Mouse (Mus musculus) MEL (cell line): ENCODE results near the gene Fmn2. TPM values are rescaled to one million over a fixed set of nuclear protein-coding genes. Genes with fewer than 3 reads are reported as not detected.

Source experiments
- DNase-seq: peaks from one replicate; pipeline ENCODE4 v3.0.0; 2011; ENCODE audit warnings: low read depth, low spot score
- H3K27ac ChIP-seq: 2 replicates; pipeline ENCODE4 v1.5.1; 2012; ENCODE audit warnings: low read depth, mild to moderate bottlenecking, control low read depth, low read length, moderate library complexity; ENCODE audit not compliant: control insufficient read depth
- H3K27me3 ChIP-seq, 2 experiments: fragments of 150-350 bp in 1 of 2; sonication (generic) in 1 of 2; 2 replicates each; pipeline ENCODE4 v1.6.1; 2012; ENCODE audit warnings: low read length in 2 of 2, mild to moderate bottlenecking in 2 of 2, improper control_type of control experiment in 1 of 2, moderate library complexity in 1 of 2; ENCODE audit not compliant: insufficient read depth in 2 of 2, control insufficient read depth in 1 of 2
- H3K36me3 ChIP-seq, 2 experiments: 2 replicates each; pipeline ENCODE4 v1.6.1; 2012 to 2014; ENCODE audit warnings: low read length in 2 of 2, improper control_type of control experiment in 1 of 2, inconsistent platforms in 1 of 2, mild to moderate bottlenecking in 1 of 2; ENCODE audit not compliant: insufficient read depth in 2 of 2, control insufficient read depth in 1 of 2
- H3K4me1 ChIP-seq, 2 experiments: fragments of 150-350 bp in 1 of 2; sonication (generic) in 1 of 2; 2 replicates each; pipeline ENCODE4 v1.6.1; 2012; ENCODE audit warnings: low read length in 2 of 2, improper control_type of control experiment in 1 of 2, mild to moderate bottlenecking in 1 of 2; ENCODE audit not compliant: insufficient read depth in 2 of 2, control insufficient read depth in 1 of 2
- H3K4me3 ChIP-seq, 2 experiments: fragments of 150-350 bp in 1 of 2; sonication (generic) in 1 of 2; 2 replicates each; pipeline ENCODE4 v1.5.1; 2012; ENCODE audit warnings: low read depth in 2 of 2, low read length in 2 of 2, mild to moderate bottlenecking in 2 of 2, moderate library complexity in 2 of 2, control low read depth in 1 of 2, improper control_type of control experiment in 1 of 2; ENCODE audit not compliant: control insufficient read depth in 1 of 2, insufficient read depth in 1 of 2
- H3K79me2 ChIP-seq: 2 replicates; pipeline ENCODE4 v1.6.1; 2012; ENCODE audit warnings: mild to moderate bottlenecking, low read length, moderate library complexity; ENCODE audit not compliant: control insufficient read depth, poor library complexity, insufficient read depth
- H3K9ac ChIP-seq: 2 replicates; pipeline ENCODE4 v1.6.1; 2012; ENCODE audit warnings: low read depth, mild to moderate bottlenecking, control low read depth, low read length, moderate library complexity; ENCODE audit not compliant: control insufficient read depth, poor library complexity, severe bottlenecking
- H3K9me3 ChIP-seq: fragments of 150-350 bp; sonication (generic); replicated peaks from 2 replicates; pipeline ENCODE4 v1.6.1; 2012; ENCODE audit warnings: mild to moderate bottlenecking, low read length, improper control_type of control experiment, moderate library complexity; ENCODE audit not compliant: insufficient read depth
- CTCF ChIP-seq, 3 experiments: IDR thresholded peaks in 2 of 3; conservative IDR thresholded peaks in 1 of 3; 2 replicates each; pipeline ENCODE4 v1.5.1; 2011 to 2012; ENCODE audit warnings: low read length in 3 of 3, low read depth in 2 of 3, mild to moderate bottlenecking in 2 of 3, improper control_type of control experiment in 1 of 3, inconsistent platforms in 1 of 3, mixed read lengths in 1 of 3, moderate library complexity in 1 of 3; ENCODE audit not compliant: control insufficient read depth in 1 of 3, insufficient read depth in 1 of 3, poor library complexity in 1 of 3, severe bottlenecking in 1 of 3
- ELF1 ChIP-seq: IDR thresholded peaks from 2 replicates; pipeline ENCODE4 v1.6.1; 2014; ENCODE audit warnings: low read depth, mild to moderate bottlenecking, inconsistent platforms, low read length, improper control_type of control experiment, moderate library complexity
- GABPA ChIP-seq: IDR thresholded peaks from 2 replicates; pipeline ENCODE4 v1.6.1; 2012; ENCODE audit warnings: low read depth, mild to moderate bottlenecking, inconsistent platforms, low read length, improper control_type of control experiment, moderate library complexity
- HCFC1 ChIP-seq: IDR thresholded peaks from 2 replicates; pipeline ENCODE4 v1.6.1; 2012; ENCODE audit warnings: low read depth, mild to moderate bottlenecking, inconsistent platforms, low read length, improper control_type of control experiment, moderate library complexity
- JUND ChIP-seq: IDR thresholded peaks from 2 replicates; pipeline ENCODE4 v1.6.1; 2011; ENCODE audit warnings: low read depth, mild to moderate bottlenecking, improper control_type of control experiment, low read length
- KAT2A ChIP-seq: conservative IDR thresholded peaks from 2 replicates; pipeline ENCODE4 v1.6.1; 2012; ENCODE audit warnings: low read depth, low read length, improper control_type of control experiment, inconsistent platforms
- MAZ ChIP-seq: IDR thresholded peaks from 2 replicates; pipeline ENCODE4 v1.6.1; 2012; ENCODE audit warnings: low read depth, mild to moderate bottlenecking, inconsistent platforms, low read length, improper control_type of control experiment
- MEF2A ChIP-seq: IDR thresholded peaks from 2 replicates; pipeline ENCODE4 v1.6.1; 2014; ENCODE audit warnings: low read depth, mild to moderate bottlenecking, inconsistent platforms, low read length, improper control_type of control experiment; ENCODE audit not compliant: poor library complexity, insufficient replicate concordance, severe bottlenecking; ENCODE audit errors: extremely low read depth
- MXI1 ChIP-seq: IDR thresholded peaks from 2 replicates; pipeline ENCODE4 v1.6.1; 2011; ENCODE audit warnings: mild to moderate bottlenecking, low read depth, low read length, improper control_type of control experiment
- NELFE ChIP-seq: IDR thresholded peaks from 2 replicates; pipeline ENCODE4 v1.6.1; 2011; ENCODE audit warnings: low read depth, low read length, improper control_type of control experiment
- POLR2A ChIP-seq, 2 experiments: IDR thresholded peaks; 2 replicates each; pipeline ENCODE4 v1.6.1; 2011 to 2012; ENCODE audit warnings: low read length in 2 of 2, mild to moderate bottlenecking in 2 of 2, control low read depth in 1 of 2, improper control_type of control experiment in 1 of 2, low read depth in 1 of 2, moderate library complexity in 1 of 2; ENCODE audit not compliant: control insufficient read depth in 1 of 2, insufficient read depth in 1 of 2, poor library complexity in 1 of 2
- POLR2AphosphoS5 ChIP-seq: IDR thresholded peaks from 2 replicates; pipeline ENCODE4 v1.6.1; 2012; ENCODE audit warnings: low read depth, borderline replicate concordance, mild to moderate bottlenecking, inconsistent platforms, low read length, moderate library complexity, mixed read lengths
- RAD21 ChIP-seq: IDR thresholded peaks from 2 replicates; pipeline ENCODE4 v1.6.1; 2011; ENCODE audit warnings: mild to moderate bottlenecking, low read depth, low read length, improper control_type of control experiment
- RCOR1 ChIP-seq: IDR thresholded peaks from 2 replicates; pipeline ENCODE4 v1.6.1; 2012; ENCODE audit warnings: low read depth, mild to moderate bottlenecking, inconsistent platforms, low read length, improper control_type of control experiment
- UBTF ChIP-seq: IDR thresholded peaks from 2 replicates; pipeline ENCODE4 v1.6.1; 2012; ENCODE audit warnings: low read depth, mild to moderate bottlenecking, inconsistent platforms, low read length, improper control_type of control experiment, moderate library complexity, borderline replicate concordance; ENCODE audit not compliant: insufficient read depth
- USF1 ChIP-seq: IDR thresholded peaks from 2 replicates; pipeline ENCODE4 v1.6.1; 2014; ENCODE audit warnings: low read depth, mild to moderate bottlenecking, inconsistent platforms, low read length, improper control_type of control experiment, moderate library complexity
- ZNF384 ChIP-seq: IDR thresholded peaks from 2 replicates; pipeline ENCODE4 v1.6.1; 2012; ENCODE audit warnings: low read depth, mild to moderate bottlenecking, inconsistent platforms, low read length, improper control_type of control experiment
- polyA plus RNA-seq, 2 experiments: library from polyadenylated mRNA; stranded (reverse) in 1 of 2; unstranded in 1 of 2; fragments of >175 nt in 1 of 2; fragments of >200 nt in 1 of 2; gene quantifications; 2 replicates each; pipeline versions ENCODE4 v1.2.1 to v1.2.4; 2012; ENCODE audit warnings: low replicate concordance in 2 of 2, low read depth in 1 of 2; ENCODE audit not compliant: insufficient read length in 2 of 2, insufficient read depth in 1 of 2, missing spikeins in 1 of 2
- total RNA-seq: library from RNA; depleted of rRNA; stranded (reverse); fragments of 300-350 nt; gene quantifications from 2 replicates; pipeline ENCODE4 v1.2.3, GENCODE M21; 2012; rRNA removed

The Fmn2 gene
- total RNA-seq (not detected in 2 replicates), polyA plus RNA-seq (not detected)

GRCm38 (mm10) chr1:174501661-174502030 is at the start of gene Fmn2:
Fmn2 (plus strand) TSS chr1:174501825.
- H3K79me2 ChIP-seq: no peaks in the 10 kb centered on the region
- no peak for DNase-seq
- H3K27me3 ChIP-seq: no peaks in the 10 kb centered on the region
- H3K9me3 ChIP-seq: no peaks in the 10 kb centered on the region
- H3K9ac ChIP-seq: no peak within 1 kb of the TSS
- no peak for TF ChIP-seq CTCF (IDR thresholded peaks at IDR 0.05 in 2 of 3, conservative IDR thresholded peaks at IDR 0.05 in 1 of 3; ENCODE audit: control insufficient read depth in 1 of 3, insufficient read depth in 1 of 3, low read depth in 2 of 3, low read length in 3 of 3, poor library complexity in 1 of 3, severe bottlenecking in 1 of 3)
- TF ChIP-seq HCFC1: no peak
- TF ChIP-seq MEF2A: no peak
- TF ChIP-seq ELF1: no peak
- TF ChIP-seq USF1: no peak
- TF ChIP-seq RAD21: no peak
- TF ChIP-seq UBTF: no peak
- no peak for TF ChIP-seq JUND
- no peak for TF ChIP-seq MAZ
- TF ChIP-seq MXI1: no peak
- TF ChIP-seq ZNF384: no peak
- TF ChIP-seq NELFE: no peak
- no peak for TF ChIP-seq POLR2A (IDR thresholded peaks at IDR 0.05; ENCODE audit: control insufficient read depth in 1 of 2, insufficient read depth in 1 of 2, low read depth in 1 of 2, low read length in 2 of 2, poor library complexity in 1 of 2)
- TF ChIP-seq RCOR1: no peak
- no peak for TF ChIP-seq POLR2AphosphoS5
- TF ChIP-seq GABPA: no peak
- no peak for TF ChIP-seq KAT2A
- no peak within 1 kb of the TSS for H3K4me3 ChIP-seq
- H3K36me3 ChIP-seq: no peaks in the 10 kb centered on the region
- H3K27ac ChIP-seq: no peak within 1 kb of the TSS
- no peaks in the 10 kb centered on the region for H3K4me1 ChIP-seq

- Histone ChIP-seq H3K79me2 (no peaks in the 10 kb centered on the region), H3K4me1 (no peaks in the 10 kb centered on the region), H3K27ac (no peak overlapping the region), H3K36me3 (no peaks in the 10 kb centered on the region), H3K9me3 (no peaks in the 10 kb centered on the region), H3K27me3 (no peaks in the 10 kb centered on the region), H3K4me3 (no peak overlapping the region), H3K9ac (no peak overlapping the region)
- no peak for DNase-seq
- TF ChIP-seq UBTF: no peak
These were observed 46.5 kb upstream of the Fmn2 start for GRCm38 (mm10) chr1:174455100-174455499.
